Mouse (Mus musculus): ENCODE results near the gene Mkln1. TPM values are rescaled to one million over a fixed set of nuclear protein-coding genes. Genes with fewer than 3 reads are reported as not detected.

Gene Mkln1
- polyA plus RNA-seq, 1 experiment, result 156 TPM

- Histone ChIP-seq H3K4me1 (ENCODE audit: control insufficient read depth, insufficient read depth, low read length) (peaks cover 15% of the 10 kb centered on the region), H3K27ac (ENCODE audit: insufficient read depth, low read length) (no peak overlapping the region), H3K4me3 (ENCODE audit: insufficient read depth, low read length) (no peak overlapping the region)
- no peak for TF ChIP-seq POLR2A (IDR thresholded peaks at IDR 0.05; ENCODE audit: low read depth, low read length)
- no peak for TF ChIP-seq CTCF (IDR thresholded peaks at IDR 0.05; ENCODE audit: borderline replicate concordance, insufficient read depth, low read length)
Measured at GRCm38 (mm10) chr6:31521491-31522355, 123.2 kb downstream of the Mkln1 start.

- Histone ChIP-seq H3K4me3 (ENCODE audit: insufficient read depth, low read length) (no peak overlapping the region), H3K27ac (ENCODE audit: insufficient read depth, low read length) (no peak overlapping the region), H3K4me1 (ENCODE audit: control insufficient read depth, insufficient read depth, low read length) (peaks cover 15% of the 10 kb centered on the region)
- no peak for TF ChIP-seq POLR2A (IDR thresholded peaks at IDR 0.05; ENCODE audit: low read depth, low read length)
- no peak for TF ChIP-seq CTCF (IDR thresholded peaks at IDR 0.05; ENCODE audit: borderline replicate concordance, insufficient read depth, low read length)
Measured at GRCm38 (mm10) chr6:31522478-31522877, 123.9 kb downstream of the Mkln1 start.

- no peak for TF ChIP-seq CTCF (IDR thresholded peaks at IDR 0.05; ENCODE audit: borderline replicate concordance, insufficient read depth, low read length)
- no peak for TF ChIP-seq POLR2A (IDR thresholded peaks at IDR 0.05; ENCODE audit: low read depth, low read length)
- no peak overlapping the region for H3K4me3 ChIP-seq (ENCODE audit: insufficient read depth, low read length)
Measured at GRCm38 (mm10) chr6:31523039-31523438, 124.5 kb downstream of the Mkln1 start.

GRCm38 (mm10) chr6:31523657-31524056 is 125.1 kb downstream of the Mkln1 start:
- Histone ChIP-seq H3K4me1 (ENCODE audit: control insufficient read depth, insufficient read depth, low read length) (peaks cover 6% of the 10 kb centered on the region; the same call in 1 of the 2 replicates), H3K27ac (ENCODE audit: insufficient read depth, low read length) (no peak overlapping the region), H3K4me3 (ENCODE audit: insufficient read depth, low read length) (no peak overlapping the region)
- TF ChIP-seq CTCF (IDR thresholded peaks at IDR 0.05; ENCODE audit: borderline replicate concordance, insufficient read depth, low read length) (no peak), POLR2A (IDR thresholded peaks at IDR 0.05; ENCODE audit: low read depth, low read length) (no peak)

More at GRCm38 (mm10) chr6:31523039-31523438, 124.5 kb downstream of the Mkln1 start:
- peaks cover 11% of the 10 kb centered on the region for H3K4me1 ChIP-seq (ENCODE audit: control insufficient read depth, insufficient read depth, low read length)
- H3K27ac ChIP-seq (ENCODE audit: insufficient read depth, low read length), result no peak overlapping the region

GRCm38 (mm10) chr6:31524121-31524520 is 125.6 kb downstream of the Mkln1 start:
- H3K27ac ChIP-seq (ENCODE audit: insufficient read depth, low read length), result no peak overlapping the region
- H3K4me1 ChIP-seq (ENCODE audit: control insufficient read depth, insufficient read depth, low read length), result peaks cover 1% of the 10 kb centered on the region; the same call in 1 of the 2 replicates
- TF ChIP-seq POLR2A (IDR thresholded peaks at IDR 0.05; ENCODE audit: low read depth, low read length), result no peak
- no peak for TF ChIP-seq CTCF (IDR thresholded peaks at IDR 0.05; ENCODE audit: borderline replicate concordance, insufficient read depth, low read length)
- H3K4me3 ChIP-seq (ENCODE audit: insufficient read depth, low read length), result no peak overlapping the region

- Histone ChIP-seq H3K4me3 (ENCODE audit: insufficient read depth, low read length) (no peak overlapping the region), H3K27ac (ENCODE audit: insufficient read depth, low read length) (no peak overlapping the region), H3K4me1 (ENCODE audit: control insufficient read depth, insufficient read depth, low read length) (no peaks in the 10 kb centered on the region)
- TF ChIP-seq CTCF (IDR thresholded peaks at IDR 0.05; ENCODE audit: borderline replicate concordance, insufficient read depth, low read length) (no peak), POLR2A (IDR thresholded peaks at IDR 0.05; ENCODE audit: low read depth, low read length) (no peak)
Measured at GRCm38 (mm10) chr6:31524647-31525046, 126.1 kb downstream of the Mkln1 start.

- Histone ChIP-seq H3K4me1 (ENCODE audit: control insufficient read depth, insufficient read depth, low read length) (no peaks in the 10 kb centered on the region), H3K27ac (ENCODE audit: insufficient read depth, low read length) (no peak overlapping the region), H3K4me3 (ENCODE audit: insufficient read depth, low read length) (no peak overlapping the region)
- TF ChIP-seq CTCF (IDR thresholded peaks at IDR 0.05; ENCODE audit: borderline replicate concordance, insufficient read depth, low read length), result peak; percentile 91
- TF ChIP-seq POLR2A (IDR thresholded peaks at IDR 0.05; ENCODE audit: low read depth, low read length), result no peak
Measured at GRCm38 (mm10) chr6:31525231-31525900, 126.8 kb downstream of the Mkln1 start.

- TF ChIP-seq CTCF (IDR thresholded peaks at IDR 0.05; ENCODE audit: borderline replicate concordance, insufficient read depth, low read length) (no peak), POLR2A (IDR thresholded peaks at IDR 0.05; ENCODE audit: low read depth, low read length) (no peak)
Measured at GRCm38 (mm10) chr6:31526929-31527328, 128.4 kb downstream of the Mkln1 start.

GRCm38 (mm10) chr6:31527897-31528296 is 129.4 kb downstream of the Mkln1 start:
- peak; percentile 36; the same call in 1 of the 2 replicates for TF ChIP-seq CTCF (IDR thresholded peaks at IDR 0.05; ENCODE audit: borderline replicate concordance, insufficient read depth, low read length)
- TF ChIP-seq POLR2A (IDR thresholded peaks at IDR 0.05; ENCODE audit: low read depth, low read length), result no peak
- no peaks in the 10 kb centered on the region for H3K4me1 ChIP-seq (ENCODE audit: control insufficient read depth, insufficient read depth, low read length)
- no peak overlapping the region for H3K4me3 ChIP-seq (ENCODE audit: insufficient read depth, low read length)
- H3K27ac ChIP-seq (ENCODE audit: insufficient read depth, low read length), result no peak overlapping the region

More at GRCm38 (mm10) chr6:31526929-31527328, 128.4 kb downstream of the Mkln1 start:
- Histone ChIP-seq H3K4me3 (ENCODE audit: insufficient read depth, low read length) (no peak overlapping the region), H3K27ac (ENCODE audit: insufficient read depth, low read length) (no peak overlapping the region), H3K4me1 (ENCODE audit: control insufficient read depth, insufficient read depth, low read length) (no peaks in the 10 kb centered on the region)

- no peak overlapping the region for H3K4me3 ChIP-seq (ENCODE audit: insufficient read depth, low read length)
- TF ChIP-seq CTCF (IDR thresholded peaks at IDR 0.05; ENCODE audit: borderline replicate concordance, insufficient read depth, low read length) (no peak), POLR2A (IDR thresholded peaks at IDR 0.05; ENCODE audit: low read depth, low read length) (no peak)
- no peaks in the 10 kb centered on the region for H3K4me1 ChIP-seq (ENCODE audit: control insufficient read depth, insufficient read depth, low read length)
- no peak overlapping the region for H3K27ac ChIP-seq (ENCODE audit: insufficient read depth, low read length)
Measured at GRCm38 (mm10) chr6:31528339-31528738, 129.8 kb downstream of the Mkln1 start.

Measured in embryonic fibroblast, embryonic 13.5 days (primary cell).